Mouse (Mus musculus): ENCODE results near the gene Foxl2. TPM values are rescaled to one million over a fixed set of nuclear protein-coding genes. Genes with fewer than 3 reads are reported as not detected.
A peak's percentile ranks its signal among the peaks of the same experiment; 100 is the strongest.

Foxl2 gene
- polyA plus RNA-seq, 1 experiment from 2014 or later: 0.95 TPM

DNA sequence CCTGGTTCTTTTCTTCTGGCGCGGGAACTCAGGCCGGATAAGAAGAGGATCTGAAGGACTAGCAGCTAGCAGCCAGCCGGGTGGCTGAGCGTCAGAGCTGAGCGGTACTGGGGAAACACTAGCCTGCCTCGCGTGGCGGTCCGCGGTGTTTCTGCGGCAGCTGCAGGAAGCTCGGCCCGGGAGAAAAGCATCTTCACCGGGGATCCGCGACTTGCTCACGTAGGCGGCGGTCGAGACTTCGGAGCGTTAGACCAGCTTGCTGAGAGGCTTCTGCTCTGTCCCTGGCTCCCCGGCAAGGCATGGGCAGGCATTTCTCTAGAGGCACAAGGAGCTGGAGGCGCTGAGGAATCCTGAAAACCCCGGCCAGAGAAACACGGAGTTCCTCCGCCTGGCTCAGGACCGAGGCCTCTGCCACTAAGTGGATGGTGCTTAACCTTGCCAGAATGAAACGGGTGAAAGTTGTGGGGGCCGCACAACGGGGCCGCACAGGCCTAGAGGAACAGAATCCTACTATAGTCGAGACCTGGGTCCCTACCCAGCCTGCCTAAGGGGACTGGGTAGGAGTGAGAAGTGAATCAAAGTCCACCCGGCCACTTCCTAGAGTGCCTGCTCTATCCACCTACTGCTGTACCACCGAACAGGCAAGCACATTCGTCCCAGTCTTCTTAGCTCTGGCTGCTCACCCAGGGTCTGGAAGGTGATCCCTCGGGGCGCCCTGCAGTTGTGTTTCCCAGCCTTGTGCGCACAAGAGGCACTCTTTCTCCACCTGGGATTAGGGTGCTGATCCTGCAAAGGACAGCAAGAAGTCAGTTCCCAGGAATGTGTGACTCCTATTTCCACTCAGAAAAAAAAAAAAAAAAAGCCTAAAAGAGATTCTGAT is 2.7 kb upstream of the Foxl2 start:
- no peak overlapping the region for H3K9ac ChIP-seq (replicated peaks; ENCODE audit: low read length)
- ATAC-seq (ENCODE audit: low FRiP score, low TSS enrichment): no peak
- DNase-seq: peak; percentile 78
- no peaks in the 10 kb centered on the region for H3K9me3 ChIP-seq (ENCODE audit: control insufficient read depth, low read length)
- no peak overlapping the region for H3K27ac ChIP-seq (replicated peaks; ENCODE audit: low read depth, low read length)
- H3K4me2 ChIP-seq (ENCODE audit: low read length): peak overlapping the region; percentile 37
- H3K4me3 ChIP-seq (replicated peaks; ENCODE audit: low read depth, low read length): peak overlapping the region; percentile 13; the same call in 1 of the 2 replicates
- under 1% methylated on average over 40 of the region's 40 CpGs for WGBS
- peaks cover 27% of the 10 kb centered on the region for H3K4me1 ChIP-seq (ENCODE audit: control insufficient read depth, insufficient read depth, low read length)
- peaks cover 85% of the 10 kb centered on the region for H3K27me3 ChIP-seq (ENCODE audit: control insufficient read depth, insufficient read depth, low read length)
- H3K36me3 ChIP-seq (ENCODE audit: control insufficient read depth, insufficient read depth, low read length): no peaks in the 10 kb centered on the region

DNA sequence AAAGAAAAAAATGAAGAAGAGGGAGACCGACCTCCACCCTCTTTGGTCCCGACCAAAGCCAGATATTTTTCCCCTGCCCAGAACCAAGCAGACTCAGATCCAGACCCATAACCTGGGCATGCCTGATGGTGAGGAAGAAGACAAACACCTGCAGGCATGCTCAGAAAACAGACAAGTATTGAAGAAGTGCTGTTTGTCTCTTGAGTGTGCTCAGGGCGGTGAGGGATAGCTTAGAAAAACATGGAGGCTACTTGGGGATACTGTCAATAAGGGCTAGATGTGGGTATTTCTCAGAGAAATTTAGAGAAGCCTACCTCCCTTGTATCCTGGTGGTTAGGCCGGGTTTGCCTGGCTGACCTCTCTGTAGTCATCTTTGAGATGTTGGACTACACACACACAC is 1.8 kb upstream of the Foxl2 start:
- no peak for ATAC-seq (ENCODE audit: low FRiP score, low TSS enrichment)
- no peak for DNase-seq
- WGBS: 3% methylated on average over 4 of the region's 4 CpGs

DNA sequence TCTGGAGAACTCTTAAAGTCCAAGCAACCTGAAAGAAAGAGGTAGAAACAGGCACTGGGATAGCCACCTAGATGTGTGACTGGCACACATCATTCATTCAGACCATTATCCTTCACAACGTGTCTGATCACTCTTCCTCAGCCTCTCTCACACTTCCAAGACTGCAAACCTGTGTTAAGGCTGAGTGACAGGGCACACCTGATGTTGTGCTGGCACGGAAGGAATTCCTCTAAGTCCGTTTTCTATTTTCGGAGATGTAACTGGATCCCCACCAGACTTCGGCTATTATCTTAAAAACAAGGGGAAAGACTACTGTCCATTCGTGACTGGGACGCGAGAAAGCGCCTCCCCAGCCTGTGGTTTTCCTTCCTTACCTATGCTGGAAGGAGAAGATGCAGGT is 1.3 kb upstream of the Foxl2 start:
- Histone ChIP-seq H3K36me3 (ENCODE audit: control insufficient read depth, insufficient read depth, low read length) (no peaks in the 10 kb centered on the region), H3K27ac (replicated peaks; ENCODE audit: low read depth, low read length) (no peak overlapping the region), H3K9me3 (ENCODE audit: control insufficient read depth, low read length) (no peaks in the 10 kb centered on the region), H3K27me3 (ENCODE audit: control insufficient read depth, insufficient read depth, low read length) (peaks cover 93% of the 10 kb centered on the region), H3K4me2 (ENCODE audit: low read length) (no peak overlapping the region), H3K9ac (replicated peaks; ENCODE audit: low read length) (no peak overlapping the region), H3K4me1 (ENCODE audit: control insufficient read depth, insufficient read depth, low read length) (peaks cover 27% of the 10 kb centered on the region), H3K4me3 (replicated peaks; ENCODE audit: low read depth, low read length) (no peak overlapping the region)
- no peak for DNase-seq
- ATAC-seq (ENCODE audit: low FRiP score, low TSS enrichment): no peak
- under 1% methylated on average over 9 of the region's 9 CpGs for WGBS

More for the DNA sequence above, 1.8 kb upstream of the Foxl2 start:
- Histone ChIP-seq H3K4me1 (ENCODE audit: control insufficient read depth, insufficient read depth, low read length) (peaks cover 27% of the 10 kb centered on the region), H3K9ac (replicated peaks; ENCODE audit: low read length) (no peak overlapping the region), H3K9me3 (ENCODE audit: control insufficient read depth, low read length) (no peaks in the 10 kb centered on the region), H3K27ac (replicated peaks; ENCODE audit: low read depth, low read length) (no peak overlapping the region), H3K4me2 (ENCODE audit: low read length) (no peak overlapping the region), H3K36me3 (ENCODE audit: control insufficient read depth, insufficient read depth, low read length) (no peaks in the 10 kb centered on the region), H3K4me3 (replicated peaks; ENCODE audit: low read depth, low read length) (no peak overlapping the region), H3K27me3 (ENCODE audit: control insufficient read depth, insufficient read depth, low read length) (peaks cover 90% of the 10 kb centered on the region)

DNA sequence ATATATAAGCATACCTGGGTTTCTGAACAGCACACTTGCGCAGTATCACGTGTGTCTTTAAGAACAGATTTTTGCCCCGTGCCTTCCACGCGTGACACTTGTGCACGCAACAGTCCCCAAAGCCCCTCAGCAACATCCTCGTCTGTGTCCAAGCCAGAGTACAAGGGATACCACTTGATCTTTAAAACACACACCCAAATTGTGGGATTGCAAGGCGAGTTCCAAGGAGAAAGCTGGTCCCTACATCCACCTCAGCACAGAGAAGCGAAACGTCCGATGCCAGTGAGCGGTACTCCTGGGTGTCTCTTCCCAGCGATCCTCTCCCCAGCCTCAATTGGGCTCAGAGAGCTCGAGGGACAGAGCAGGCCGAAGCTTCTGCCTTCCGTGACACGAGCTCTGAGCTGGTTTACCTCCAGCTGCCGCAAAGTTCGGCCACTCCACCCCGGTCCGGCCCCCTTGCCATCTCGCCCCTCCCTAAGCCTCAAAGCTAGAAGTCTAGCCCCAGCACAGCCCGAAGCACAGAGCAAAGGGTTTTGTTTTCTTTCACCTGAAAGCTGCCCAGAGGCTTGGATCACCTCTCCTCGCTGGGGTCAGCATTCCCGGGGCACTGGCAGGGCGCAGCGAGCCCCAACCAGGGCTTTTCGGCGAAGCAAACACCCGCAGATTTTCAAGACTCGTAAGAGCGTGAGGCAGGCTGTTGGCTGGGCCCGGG is 541 bp upstream of the Foxl2 start:
- DNase-seq (peak; percentile 37), ATAC-seq (ENCODE audit: low FRiP score, low TSS enrichment) (no peak)
- peaks cover 27% of the 10 kb centered on the region for H3K4me1 ChIP-seq (ENCODE audit: control insufficient read depth, insufficient read depth, low read length)
- H3K36me3 ChIP-seq (ENCODE audit: control insufficient read depth, insufficient read depth, low read length): no peaks in the 10 kb centered on the region
- peak overlapping the region; percentile 60 for H3K4me2 ChIP-seq (ENCODE audit: low read length)
- peak overlapping the region; percentile 34 for H3K4me3 ChIP-seq (replicated peaks; ENCODE audit: low read depth, low read length)
- no peaks in the 10 kb centered on the region for H3K9me3 ChIP-seq (ENCODE audit: control insufficient read depth, low read length)
- H3K27ac ChIP-seq (replicated peaks; ENCODE audit: low read depth, low read length): no peak overlapping the region
- WGBS: 2% methylated on average over 33 of the region's 33 CpGs
- peaks cover 93% of the 10 kb centered on the region for H3K27me3 ChIP-seq (ENCODE audit: control insufficient read depth, insufficient read depth, low read length)
- H3K9ac ChIP-seq (replicated peaks; ENCODE audit: low read length): 0 out of 2 replicates have a peak overlapping the region, but pooled peaks have one; percentile 20

DNA sequence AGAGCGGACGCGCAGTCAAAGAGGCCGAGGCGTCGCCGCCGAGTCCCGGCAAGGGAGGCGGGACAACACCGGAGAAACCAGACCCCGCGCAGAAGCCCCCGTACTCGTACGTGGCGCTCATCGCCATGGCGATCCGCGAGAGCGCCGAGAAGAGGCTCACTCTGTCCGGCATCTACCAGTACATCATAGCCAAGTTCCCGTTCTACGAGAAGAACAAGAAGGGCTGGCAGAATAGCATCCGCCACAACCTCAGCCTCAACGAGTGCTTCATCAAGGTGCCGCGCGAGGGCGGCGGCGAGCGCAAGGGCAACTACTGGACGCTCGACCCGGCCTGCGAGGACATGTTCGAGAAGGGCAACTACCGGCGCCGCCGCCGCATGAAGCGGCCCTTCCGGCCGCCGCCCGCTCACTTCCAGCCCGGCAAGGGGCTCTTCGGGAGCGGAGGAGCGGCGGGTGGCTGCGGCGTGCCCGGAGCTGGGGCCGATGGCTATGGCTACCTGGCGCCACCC is 682 bp downstream of the Foxl2 start:
- no peak for ATAC-seq (ENCODE audit: low FRiP score, low TSS enrichment)
- Histone ChIP-seq H3K4me2 (ENCODE audit: low read length) (peak overlapping the region; percentile 60), H3K27me3 (ENCODE audit: control insufficient read depth, insufficient read depth, low read length) (peaks cover 95% of the 10 kb centered on the region), H3K4me3 (replicated peaks; ENCODE audit: low read depth, low read length) (peak overlapping the region; percentile 34), H3K4me1 (ENCODE audit: control insufficient read depth, insufficient read depth, low read length) (peaks cover 27% of the 10 kb centered on the region), H3K36me3 (ENCODE audit: control insufficient read depth, insufficient read depth, low read length) (no peaks in the 10 kb centered on the region), H3K9ac (replicated peaks; ENCODE audit: low read length) (peak overlapping the region; percentile 37; the same call in 1 of the 2 replicates), H3K9me3 (ENCODE audit: control insufficient read depth, low read length) (no peaks in the 10 kb centered on the region), H3K27ac (replicated peaks; ENCODE audit: low read depth, low read length) (0 out of 2 replicates have a peak overlapping the region, but pooled peaks have one; percentile 8)
- peak; percentile 61 for DNase-seq
- WGBS: under 1% methylated on average over 60 of the region's 60 CpGs

DNA sequence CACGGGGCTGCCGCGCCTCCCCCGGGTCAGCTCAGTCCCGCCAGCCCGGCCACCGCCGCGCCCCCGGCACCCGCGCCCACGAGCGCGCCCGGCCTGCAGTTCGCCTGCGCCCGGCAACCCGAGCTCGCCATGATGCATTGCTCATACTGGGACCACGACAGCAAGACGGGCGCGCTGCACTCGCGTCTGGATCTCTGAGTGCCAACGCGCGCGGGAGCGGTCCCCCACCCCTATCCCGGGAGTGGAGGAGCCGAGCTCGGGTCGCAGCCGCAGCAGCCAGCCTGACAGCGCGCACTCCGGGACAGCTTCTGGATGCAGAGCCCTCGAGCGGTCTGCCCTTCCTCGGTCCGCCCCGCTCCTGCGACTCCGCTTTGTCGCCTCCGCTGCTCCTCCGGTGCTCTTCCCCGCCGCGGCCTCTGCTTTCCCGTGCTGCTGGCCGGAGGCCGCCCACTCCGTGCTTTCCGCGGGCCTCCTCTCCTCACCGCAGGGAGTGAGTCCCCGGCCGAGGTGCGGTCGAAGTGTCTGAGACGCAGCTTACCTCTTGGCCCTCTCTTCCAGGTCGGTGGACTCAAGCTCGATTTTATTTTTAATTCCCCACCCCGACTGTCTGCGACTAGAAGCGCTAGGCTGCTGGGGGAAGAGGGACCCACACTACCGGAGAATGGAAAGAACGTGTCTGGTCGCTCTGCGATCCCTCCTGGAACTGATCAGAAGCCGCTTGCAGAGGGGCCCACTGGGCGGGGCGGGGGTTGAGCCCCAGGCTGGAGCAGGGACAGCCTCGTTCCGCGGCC is 1.7 kb downstream of the Foxl2 start:
- Histone ChIP-seq H3K36me3 (ENCODE audit: control insufficient read depth, insufficient read depth, low read length) (no peaks in the 10 kb centered on the region), H3K4me1 (ENCODE audit: control insufficient read depth, insufficient read depth, low read length) (peaks cover 27% of the 10 kb centered on the region), H3K9me3 (ENCODE audit: control insufficient read depth, low read length) (no peaks in the 10 kb centered on the region), H3K27ac (replicated peaks; ENCODE audit: low read depth, low read length) (no peak overlapping the region), H3K4me3 (replicated peaks; ENCODE audit: low read depth, low read length) (peak overlapping the region; percentile 34), H3K4me2 (ENCODE audit: low read length) (peak overlapping the region; percentile 60), H3K27me3 (ENCODE audit: control insufficient read depth, insufficient read depth, low read length) (peaks cover 95% of the 10 kb centered on the region), H3K9ac (replicated peaks; ENCODE audit: low read length) (peak overlapping the region; percentile 37)
- 1% methylated on average over 69 of the region's 80 CpGs for WGBS
- DNase-seq (peak; percentile 64), ATAC-seq (ENCODE audit: low FRiP score, low TSS enrichment) (no peak)

DNA sequence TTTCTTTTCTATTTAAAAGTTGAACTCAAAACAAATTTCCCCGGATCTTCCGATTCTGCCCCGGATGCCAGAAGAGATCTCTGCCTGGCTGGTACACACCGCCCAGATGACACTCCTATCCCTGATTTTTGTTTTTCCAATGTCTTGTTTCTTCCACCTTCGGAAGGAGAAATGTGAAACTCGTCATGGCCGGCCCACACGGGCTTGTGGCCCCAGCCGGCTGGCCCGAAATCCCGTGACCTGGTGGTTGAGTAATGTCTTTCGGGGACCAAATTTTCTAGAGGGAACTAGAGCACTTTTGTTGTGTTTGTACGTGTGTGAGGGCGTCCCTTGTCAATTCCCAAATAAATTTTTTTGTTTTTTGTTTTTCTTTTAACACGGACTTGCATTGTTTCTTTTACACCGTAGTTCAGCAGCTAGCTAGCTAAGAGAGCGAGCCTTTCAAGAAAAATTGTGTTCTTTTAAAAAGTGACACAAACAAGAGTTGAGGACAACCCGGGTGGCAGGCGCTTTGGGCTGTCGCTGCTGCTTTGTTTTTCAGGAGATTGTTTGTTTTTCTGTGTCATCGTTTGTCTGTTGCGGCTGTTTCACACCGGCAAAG is 2.8 kb downstream of the Foxl2 start:
- Histone ChIP-seq H3K36me3 (ENCODE audit: control insufficient read depth, insufficient read depth, low read length) (no peaks in the 10 kb centered on the region), H3K4me3 (replicated peaks; ENCODE audit: low read depth, low read length) (no peak overlapping the region), H3K4me1 (ENCODE audit: control insufficient read depth, insufficient read depth, low read length) (peaks cover 20% of the 10 kb centered on the region), H3K4me2 (ENCODE audit: low read length) (no peak overlapping the region), H3K9ac (replicated peaks; ENCODE audit: low read length) (no peak overlapping the region), H3K9me3 (ENCODE audit: control insufficient read depth, low read length) (no peaks in the 10 kb centered on the region), H3K27ac (replicated peaks; ENCODE audit: low read depth, low read length) (no peak overlapping the region), H3K27me3 (ENCODE audit: control insufficient read depth, insufficient read depth, low read length) (peaks cover 95% of the 10 kb centered on the region)
- DNase-seq (peak; percentile 64), ATAC-seq (ENCODE audit: low FRiP score, low TSS enrichment) (no peak)
- 2% methylated on average over 23 of the region's 23 CpGs for WGBS

DNA sequence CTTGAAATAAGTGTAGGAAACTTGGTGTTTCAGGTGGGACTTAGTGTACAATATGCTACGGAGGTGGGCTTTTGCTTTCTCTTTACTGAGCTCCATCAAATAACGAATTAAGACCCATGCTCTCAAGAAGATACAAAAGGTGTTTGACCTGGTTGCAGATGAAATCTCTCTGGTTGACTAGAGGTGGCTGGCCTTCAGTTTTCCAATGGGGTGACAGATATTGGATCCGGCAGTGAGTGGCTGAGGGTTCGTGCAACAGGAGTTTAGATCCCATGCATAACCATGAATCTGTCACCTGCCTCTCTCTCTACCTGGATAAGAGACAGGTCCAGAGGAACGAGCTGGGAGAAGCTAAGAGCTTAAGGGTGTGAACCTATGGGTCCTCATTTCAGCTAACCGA is 3.5 kb downstream of the Foxl2 start:
- DNase-seq: peak; percentile 44
- Histone ChIP-seq H3K36me3 (ENCODE audit: control insufficient read depth, insufficient read depth, low read length) (no peaks in the 10 kb centered on the region), H3K27me3 (ENCODE audit: control insufficient read depth, insufficient read depth, low read length) (peaks cover 96% of the 10 kb centered on the region), H3K4me2 (ENCODE audit: low read length) (no peak overlapping the region), H3K9ac (replicated peaks; ENCODE audit: low read length) (no peak overlapping the region), H3K27ac (replicated peaks; ENCODE audit: low read depth, low read length) (no peak overlapping the region), H3K4me1 (ENCODE audit: control insufficient read depth, insufficient read depth, low read length) (peaks cover 20% of the 10 kb centered on the region), H3K9me3 (ENCODE audit: control insufficient read depth, low read length) (no peaks in the 10 kb centered on the region), H3K4me3 (replicated peaks; ENCODE audit: low read depth, low read length) (no peak overlapping the region)
- 5% methylated on average over 6 of the region's 6 CpGs for WGBS
- ATAC-seq (ENCODE audit: low FRiP score, low TSS enrichment): no peak

All from midbrain, embryonic 14.5 days (tissue).